Mouse (Mus musculus): ENCODE measurements around the gene Dstyk. TPM values are rescaled to one million over a fixed set of nuclear protein-coding genes. Genes with fewer than 3 reads are reported as not detected.

Dstyk gene
- polyA plus RNA-seq, 1 experiment from 2014 or later, result 16.9 TPM

DNA sequence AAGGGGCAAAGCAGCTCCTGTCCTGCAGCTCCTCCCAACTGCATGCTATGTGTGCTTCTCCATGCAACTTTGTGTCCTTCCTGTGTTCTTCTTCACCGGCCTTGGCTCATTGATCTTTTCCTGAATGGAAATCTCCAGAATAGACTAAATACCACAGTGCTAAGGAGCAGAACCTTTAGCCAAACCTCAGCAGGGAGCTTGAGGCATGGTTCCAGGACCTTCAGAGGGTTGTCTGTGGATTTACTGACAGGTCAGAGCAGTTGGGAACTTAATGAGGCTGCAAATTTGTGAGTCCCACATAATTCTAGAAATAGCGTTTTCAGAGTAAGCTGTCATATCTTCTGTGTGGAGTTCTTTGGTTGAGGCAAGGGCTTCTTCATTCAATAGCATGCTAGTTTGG lies 83.2 kb downstream of the Dstyk start:
- Histone ChIP-seq H3K4me1 (ENCODE audit: insufficient read depth, low read length) (no peaks in the 10 kb centered on the region), H3K4me2 (replicated peaks; ENCODE audit: low read depth, low read length) (no peak overlapping the region), H3K27me3 (ENCODE audit: insufficient read depth, low read length) (no peaks in the 10 kb centered on the region), H3K4me3 (ENCODE audit: low read length) (no peak overlapping the region), H3K9me3 (ENCODE audit: low read length) (no peaks in the 10 kb centered on the region), H3K27ac (ENCODE audit: low read length) (no peak overlapping the region), H3K9ac (replicated peaks; ENCODE audit: low read length) (no peak overlapping the region), H3K36me3 (ENCODE audit: insufficient read depth, low read length) (peaks cover 66% of the 10 kb centered on the region)
- 95% methylated on average over 2 of the region's 2 CpGs for WGBS
- no peak for ATAC-seq (ENCODE audit: low FRiP score, low TSS enrichment)

DNA sequence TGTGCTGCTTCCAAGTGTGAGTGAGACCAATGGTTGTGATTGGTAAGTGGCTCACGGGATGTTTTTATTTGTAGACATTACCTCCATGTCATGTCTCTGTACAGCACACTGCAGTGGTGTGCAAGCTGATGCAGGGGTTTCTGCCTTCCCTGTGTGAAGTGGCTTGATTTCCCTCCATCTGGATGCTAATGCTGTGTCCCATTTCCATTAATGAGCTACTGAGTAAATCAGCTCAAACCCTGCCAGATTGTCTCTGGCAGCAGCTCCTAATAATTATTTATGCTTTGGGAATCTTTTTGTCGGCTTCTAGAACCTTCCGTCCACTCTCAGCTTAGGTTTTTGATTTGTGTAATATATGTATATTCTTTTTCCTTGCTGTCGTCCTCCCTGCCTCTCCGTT lies 87.8 kb downstream of the Dstyk start:
- ATAC-seq (ENCODE audit: low FRiP score, low TSS enrichment), result no peak
- H3K4me3 ChIP-seq (ENCODE audit: low read length), result no peak overlapping the region
- no peak overlapping the region for H3K4me2 ChIP-seq (replicated peaks; ENCODE audit: low read depth, low read length)
- no peaks in the 10 kb centered on the region for H3K27me3 ChIP-seq (ENCODE audit: insufficient read depth, low read length)
- peaks cover 53% of the 10 kb centered on the region for H3K36me3 ChIP-seq (ENCODE audit: insufficient read depth, low read length)
- 90% methylated on average over 5 of the region's 5 CpGs for whole genome bisulfite sequencing
- H3K4me1 ChIP-seq (ENCODE audit: insufficient read depth, low read length), result no peaks in the 10 kb centered on the region
- H3K27ac ChIP-seq (ENCODE audit: low read length), result no peak overlapping the region
- no peak overlapping the region for H3K9ac ChIP-seq (replicated peaks; ENCODE audit: low read length)
- no peaks in the 10 kb centered on the region for H3K9me3 ChIP-seq (ENCODE audit: low read length)

DNA sequence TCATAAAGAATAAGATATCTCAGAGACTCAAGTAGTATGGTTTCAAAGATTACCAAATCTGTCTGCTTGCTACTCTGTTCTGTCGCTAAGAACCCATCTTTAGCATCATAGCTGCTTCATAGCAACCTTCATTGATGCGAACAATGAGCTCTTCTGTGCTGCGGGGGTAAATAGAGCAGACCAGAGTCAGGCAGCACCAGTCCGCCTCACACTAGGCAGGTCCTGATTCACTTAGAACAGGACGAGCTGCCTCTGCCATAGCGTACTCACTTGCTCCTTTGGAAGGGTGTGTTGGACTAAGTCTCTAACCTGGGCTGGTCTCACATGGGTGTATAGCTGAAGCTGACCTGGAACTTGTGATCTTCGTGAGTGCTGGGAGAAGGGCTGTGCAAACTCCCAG lies 88.7 kb downstream of the Dstyk start, which contains the start of gene Tmem81:
Gene Tmem81 (plus strand): TSS at position 173 of the 400 bp plus-strand sequence.
- H3K9ac ChIP-seq (replicated peaks; ENCODE audit: low read length), result no peak within 1 kb of the TSS

DNA sequence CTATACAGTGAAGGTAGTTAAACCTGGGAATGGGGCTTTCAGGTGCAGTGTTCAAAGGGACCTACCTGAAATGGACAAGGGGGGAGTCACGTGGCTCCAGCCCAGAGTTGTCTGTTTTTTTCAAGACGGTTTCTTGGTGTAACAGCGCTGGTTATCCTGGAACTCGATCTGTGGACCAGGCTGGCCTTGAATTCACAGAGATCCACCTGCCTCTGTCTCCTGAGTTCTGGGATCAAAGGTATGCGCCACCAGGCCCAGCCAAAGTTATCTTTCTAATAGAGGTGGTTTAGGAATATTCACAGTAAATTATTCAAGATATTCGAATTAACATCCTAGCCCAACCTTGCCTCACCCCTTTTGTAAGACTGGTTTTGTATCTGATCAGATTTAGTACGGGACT lies 89.3 kb downstream of the Dstyk start:
- H3K27me3 ChIP-seq (ENCODE audit: insufficient read depth, low read length), result no peaks in the 10 kb centered on the region
- no peaks in the 10 kb centered on the region for H3K9me3 ChIP-seq (ENCODE audit: low read length)
- no peak for ATAC-seq (ENCODE audit: low FRiP score, low TSS enrichment)
- no peak overlapping the region for H3K9ac ChIP-seq (replicated peaks; ENCODE audit: low read length)
- H3K4me1 ChIP-seq (ENCODE audit: insufficient read depth, low read length), result peaks cover 5% of the 10 kb centered on the region; the same call in 1 of the 2 replicates
- peaks cover 44% of the 10 kb centered on the region for H3K36me3 ChIP-seq (ENCODE audit: insufficient read depth, low read length)
- no peak overlapping the region for H3K4me3 ChIP-seq (ENCODE audit: low read length)
- 89% methylated on average over 7 of the region's 7 CpGs for WGBS
- no peak overlapping the region for H3K4me2 ChIP-seq (replicated peaks; ENCODE audit: low read depth, low read length)
- H3K27ac ChIP-seq (ENCODE audit: low read length), result no peak overlapping the region

More for the DNA sequence above, 88.7 kb downstream of the Dstyk start, which contains the start of gene Tmem81:
- Histone ChIP-seq H3K4me1 (ENCODE audit: insufficient read depth, low read length) (no peaks in the 10 kb centered on the region), H3K4me2 (replicated peaks; ENCODE audit: low read depth, low read length) (no peak within 1 kb of the TSS), H3K9me3 (ENCODE audit: low read length) (no peaks in the 10 kb centered on the region), H3K36me3 (ENCODE audit: insufficient read depth, low read length) (peaks cover 48% of the 10 kb centered on the region), H3K4me3 (ENCODE audit: low read length) (no peak within 1 kb of the TSS), H3K27me3 (ENCODE audit: insufficient read depth, low read length) (no peaks in the 10 kb centered on the region), H3K27ac (ENCODE audit: low read length) (no peak within 1 kb of the TSS)
- no peak for ATAC-seq (ENCODE audit: low FRiP score, low TSS enrichment)
- WGBS, result 95% methylated on average over 7 of the region's 7 CpGs

DNA sequence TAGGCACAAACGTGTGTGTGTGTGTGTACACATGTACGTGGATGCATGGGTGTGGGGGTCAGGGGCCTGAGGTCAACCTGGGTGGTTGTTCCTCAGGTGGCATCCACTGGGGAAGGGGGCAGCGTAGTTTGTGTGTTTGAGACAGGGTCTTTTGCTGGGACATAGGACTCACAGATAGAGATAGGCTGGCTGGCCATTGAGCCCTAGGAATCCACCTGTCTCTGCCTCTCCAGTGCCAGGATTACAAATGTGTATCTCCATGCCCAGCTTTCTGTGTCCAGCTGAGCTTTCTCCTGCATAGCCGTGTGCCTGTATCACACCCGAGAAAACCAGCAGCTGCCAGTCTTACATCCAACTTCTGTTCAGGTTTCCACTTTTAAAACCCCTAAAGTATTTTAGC lies 92.4 kb downstream of the Dstyk start:
- ATAC-seq (ENCODE audit: low FRiP score, low TSS enrichment), result no peak
- Histone ChIP-seq H3K36me3 (ENCODE audit: insufficient read depth, low read length) (peaks cover 24% of the 10 kb centered on the region), H3K9ac (replicated peaks; ENCODE audit: low read length) (no peak overlapping the region), H3K4me1 (ENCODE audit: insufficient read depth, low read length) (peaks cover 8% of the 10 kb centered on the region; the same call in 1 of the 2 replicates), H3K9me3 (ENCODE audit: low read length) (no peaks in the 10 kb centered on the region), H3K27ac (ENCODE audit: low read length) (no peak overlapping the region), H3K4me3 (ENCODE audit: low read length) (no peak overlapping the region), H3K27me3 (ENCODE audit: insufficient read depth, low read length) (no peaks in the 10 kb centered on the region), H3K4me2 (replicated peaks; ENCODE audit: low read depth, low read length) (no peak overlapping the region)
- WGBS, result 84% methylated on average over 5 of the region's 5 CpGs

DNA sequence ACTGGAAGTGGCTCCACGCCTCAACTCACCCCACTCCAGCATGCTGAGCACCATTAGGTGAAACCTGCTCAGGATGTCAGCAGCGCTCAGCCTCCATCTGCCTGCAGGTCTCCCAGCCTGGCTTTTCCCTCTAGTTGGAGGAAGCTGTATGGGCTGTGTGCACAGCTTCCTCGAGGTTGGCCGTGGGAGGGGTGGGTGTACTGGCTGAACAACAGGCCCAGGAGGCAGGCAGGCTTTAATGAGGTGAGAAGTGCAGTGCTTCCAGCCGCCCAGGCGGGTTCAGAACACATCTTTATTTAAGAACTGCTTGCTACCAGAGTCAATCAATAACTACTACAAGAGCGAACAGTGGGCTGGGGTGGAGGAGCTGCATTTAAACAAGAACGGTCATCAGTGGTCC lies 94.2 kb downstream of the Dstyk start:
- H3K36me3 ChIP-seq (ENCODE audit: insufficient read depth, low read length), result peaks cover 14% of the 10 kb centered on the region; the same call in 1 of the 2 replicates
- no peak overlapping the region for H3K9ac ChIP-seq (replicated peaks; ENCODE audit: low read length)
- H3K4me1 ChIP-seq (ENCODE audit: insufficient read depth, low read length), result peaks cover 8% of the 10 kb centered on the region; the same call in 1 of the 2 replicates
- peak; percentile 85 for ATAC-seq (ENCODE audit: low FRiP score, low TSS enrichment)
- 23% methylated on average over 8 of the region's 8 CpGs for WGBS
- H3K4me3 ChIP-seq (ENCODE audit: low read length), result no peak overlapping the region
- H3K27ac ChIP-seq (ENCODE audit: low read length), result peak overlapping the region; percentile 50; the same call in 1 of the 2 replicates
- no peak overlapping the region for H3K4me2 ChIP-seq (replicated peaks; ENCODE audit: low read depth, low read length)
- H3K27me3 ChIP-seq (ENCODE audit: insufficient read depth, low read length), result no peaks in the 10 kb centered on the region
- H3K9me3 ChIP-seq (ENCODE audit: low read length), result no peaks in the 10 kb centered on the region

DNA sequence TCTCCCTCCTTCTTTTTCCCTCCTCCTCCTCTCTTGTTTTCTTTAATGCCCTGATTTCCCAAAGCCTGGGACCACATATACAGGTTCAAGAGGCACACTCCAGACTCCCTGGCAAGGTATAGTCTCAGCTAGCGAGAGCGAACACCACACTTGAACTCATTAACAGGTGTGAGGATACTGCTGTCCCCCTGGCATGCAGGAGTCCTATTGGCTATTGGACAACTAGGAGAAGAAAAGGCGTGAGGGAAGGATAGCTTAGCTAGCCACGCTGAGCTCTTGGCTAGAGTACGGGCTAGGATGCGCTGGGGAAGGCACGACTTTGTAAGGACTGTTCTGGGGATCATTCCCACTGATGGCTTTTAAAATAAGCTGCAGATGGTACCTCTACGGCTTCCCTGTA lies 94.8 kb downstream of the Dstyk start:
- no peak overlapping the region for H3K27ac ChIP-seq (ENCODE audit: low read length)
- peaks cover 8% of the 10 kb centered on the region; the same call in 1 of the 2 replicates for H3K4me1 ChIP-seq (ENCODE audit: insufficient read depth, low read length)
- 80% methylated on average over 8 of the region's 8 CpGs for WGBS
- no peaks in the 10 kb centered on the region for H3K27me3 ChIP-seq (ENCODE audit: insufficient read depth, low read length)
- H3K9me3 ChIP-seq (ENCODE audit: low read length), result no peaks in the 10 kb centered on the region
- no peak for ATAC-seq (ENCODE audit: low FRiP score, low TSS enrichment)
- H3K36me3 ChIP-seq (ENCODE audit: insufficient read depth, low read length), result peaks cover 8% of the 10 kb centered on the region; the same call in 1 of the 2 replicates
- no peak overlapping the region for H3K4me3 ChIP-seq (ENCODE audit: low read length)
- H3K9ac ChIP-seq (replicated peaks; ENCODE audit: low read length), result no peak overlapping the region
- no peak overlapping the region for H3K4me2 ChIP-seq (replicated peaks; ENCODE audit: low read depth, low read length)

DNA sequence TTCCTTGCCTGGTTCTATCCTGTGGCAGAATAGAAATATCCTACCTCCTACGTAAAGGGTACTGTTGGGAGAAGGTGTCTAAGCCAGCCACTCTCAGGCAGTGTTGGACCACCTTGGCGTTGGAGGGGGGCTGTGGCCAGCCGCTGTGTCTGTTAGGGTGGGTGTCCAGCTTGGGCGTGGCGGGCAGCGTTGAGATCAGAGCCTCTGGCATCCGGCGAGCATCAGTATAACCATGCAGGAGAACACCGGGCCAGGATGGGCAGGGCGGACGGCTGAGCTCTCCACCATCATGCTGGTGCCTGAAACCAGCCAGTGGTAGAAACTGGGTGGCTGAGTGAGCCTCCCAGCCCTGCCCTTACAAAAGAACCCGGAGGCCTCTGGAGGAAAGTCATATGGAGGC lies 98.0 kb downstream of the Dstyk start:
- Histone ChIP-seq H3K27me3 (ENCODE audit: insufficient read depth, low read length) (no peaks in the 10 kb centered on the region), H3K4me3 (ENCODE audit: low read length) (no peak overlapping the region), H3K4me2 (replicated peaks; ENCODE audit: low read depth, low read length) (no peak overlapping the region), H3K27ac (ENCODE audit: low read length) (no peak overlapping the region), H3K4me1 (ENCODE audit: insufficient read depth, low read length) (peaks cover 8% of the 10 kb centered on the region; the same call in 1 of the 2 replicates), H3K9ac (replicated peaks; ENCODE audit: low read length) (no peak overlapping the region), H3K9me3 (ENCODE audit: low read length) (no peaks in the 10 kb centered on the region), H3K36me3 (ENCODE audit: insufficient read depth, low read length) (no peaks in the 10 kb centered on the region)
- no peak for ATAC-seq (ENCODE audit: low FRiP score, low TSS enrichment)
- WGBS, result 88% methylated on average over 12 of the region's 12 CpGs

Other genes starting within 250 kb of the Dstyk start
- 0.21 and 0.32 TPM in 2 replicates for gene Lemd1, start 226.1 kb upstream of the Dstyk start, polyA plus RNA-seq (2015; fragmentation: Nextera tagmentation; extraction: Ambion mirVana)
- 0.10 and 0.13 TPM in 2 replicates for gene AC124108.1, start 226.1 kb upstream of the Dstyk start, polyA plus RNA-seq (2015; fragmentation: Nextera tagmentation; extraction: Ambion mirVana)
- gene Gm10188, start 187.8 kb upstream of the Dstyk start, polyA plus RNA-seq (2015; fragmentation: Nextera tagmentation; extraction: Ambion mirVana), result not detected in 2 replicates
- 1.8 and 2.1 TPM in 2 replicates for gene Klhdc8a, start 118.9 kb upstream of the Dstyk start, polyA plus RNA-seq (2015; fragmentation: Nextera tagmentation; extraction: Ambion mirVana)
- 4.3 and 5.5 TPM in 2 replicates for gene Nuak2, start 101.4 kb upstream of the Dstyk start, polyA plus RNA-seq (2015; fragmentation: Nextera tagmentation; extraction: Ambion mirVana)
- 8.3 and 8.6 TPM in 2 replicates for gene Tmcc2, start 26.3 kb upstream of the Dstyk start, polyA plus RNA-seq (2015; fragmentation: Nextera tagmentation; extraction: Ambion mirVana)
- gene Rbbp5, start 59.8 kb downstream of the Dstyk start, polyA plus RNA-seq (2015; fragmentation: Nextera tagmentation; extraction: Ambion mirVana), result 46.6 and 50.1 TPM in 2 replicates
- gene Tmem81, start 88.7 kb downstream of the Dstyk start, polyA plus RNA-seq (2015; fragmentation: Nextera tagmentation; extraction: Ambion mirVana), result 1.6 and 1.7 TPM in 2 replicates
- 0.25 and 0.58 TPM in 2 replicates for gene Cntn2, start 125.7 kb downstream of the Dstyk start, polyA plus RNA-seq (2015; fragmentation: Nextera tagmentation; extraction: Ambion mirVana)

All from kidney, embryonic 16.5 days (tissue).